Mouse (Mus musculus): ENCODE results near the gene Paqr4. TPM values are rescaled to one million over a fixed set of nuclear protein-coding genes. Genes with fewer than 3 reads are reported as not detected.

The Paqr4 gene
- polyA plus RNA-seq, 1 experiment from 2014 or later, result 29.5 TPM

- Histone ChIP-seq H3K9ac (ENCODE audit: low read length) (peak overlapping the region; percentile 68), H3K9me3 (ENCODE audit: control insufficient read depth, low read length) (no peaks in the 10 kb centered on the region), H3K4me1 (ENCODE audit: control insufficient read depth, insufficient read depth, low read length) (peaks cover 9% of the 10 kb centered on the region), H3K27ac (ENCODE audit: low read depth, low read length) (peak overlapping the region; percentile 54), H3K36me3 (ENCODE audit: control insufficient read depth, insufficient read depth, low read length) (no peaks in the 10 kb centered on the region; the same call in 1 of the 2 replicates), H3K4me3 (ENCODE audit: low read depth, low read length) (peak overlapping the region; percentile 66), H3K27me3 (ENCODE audit: control insufficient read depth, insufficient read depth, low read length) (peaks cover 41% of the 10 kb centered on the region), H3K4me2 (peak overlapping the region; percentile 99)
- under 1% methylated on average over 48 of the region's 48 CpGs for WGBS
- ATAC-seq (ENCODE audit: low FRiP score) (peak; percentile 65), DNase-seq (ENCODE audit: low spot score, missing footprints) (peak; percentile 97)
Observed at GRCm38 (mm10) chr17:23739202-23740135, 1.2 kb downstream of the Paqr4 start.

GRCm38 (mm10) chr17:23738836-23739201 is 1.8 kb downstream of the Paqr4 start:
- 30% methylated on average over 2 of the region's 2 CpGs for WGBS
- H3K27ac ChIP-seq (ENCODE audit: low read depth, low read length), result 0 out of 2 replicates have a peak overlapping the region, but pooled peaks have one; percentile 54

GRCm38 (mm10) chr17:23737493-23738445 is 2.9 kb downstream of the Paqr4 start:
- peaks cover 8% of the 10 kb centered on the region for H3K4me1 ChIP-seq (ENCODE audit: control insufficient read depth, insufficient read depth, low read length)
- DNase-seq (ENCODE audit: low spot score, missing footprints) (peak; percentile 78), ATAC-seq (ENCODE audit: low FRiP score) (no peak)
- H3K4me3 ChIP-seq (ENCODE audit: low read depth, low read length), result 0 out of 2 replicates have a peak overlapping the region, but pooled peaks have one; percentile 66
- H3K4me2 ChIP-seq, result no peak overlapping the region; the same call in 1 of the 2 replicates
- H3K27ac ChIP-seq (ENCODE audit: low read depth, low read length), result no peak overlapping the region
- WGBS, result 67% methylated on average over 15 of the region's 15 CpGs
- H3K9me3 ChIP-seq (ENCODE audit: control insufficient read depth, low read length), result no peaks in the 10 kb centered on the region
- no peaks in the 10 kb centered on the region; the same call in 1 of the 2 replicates for H3K36me3 ChIP-seq (ENCODE audit: control insufficient read depth, insufficient read depth, low read length)
- no peak overlapping the region for H3K9ac ChIP-seq (ENCODE audit: low read length)
- H3K27me3 ChIP-seq (ENCODE audit: control insufficient read depth, insufficient read depth, low read length), result peaks cover 24% of the 10 kb centered on the region

More at GRCm38 (mm10) chr17:23738836-23739201, 1.8 kb downstream of the Paqr4 start:
- peak overlapping the region; percentile 99 for H3K4me2 ChIP-seq
- H3K4me1 ChIP-seq (ENCODE audit: control insufficient read depth, insufficient read depth, low read length), result peaks cover 8% of the 10 kb centered on the region
- peak overlapping the region; percentile 66 for H3K4me3 ChIP-seq (ENCODE audit: low read depth, low read length)
- DNase-seq (ENCODE audit: low spot score, missing footprints), result no peak
- peaks cover 34% of the 10 kb centered on the region for H3K27me3 ChIP-seq (ENCODE audit: control insufficient read depth, insufficient read depth, low read length)
- H3K9ac ChIP-seq (ENCODE audit: low read length), result peak overlapping the region; percentile 68
- H3K9me3 ChIP-seq (ENCODE audit: control insufficient read depth, low read length), result no peaks in the 10 kb centered on the region
- H3K36me3 ChIP-seq (ENCODE audit: control insufficient read depth, insufficient read depth, low read length), result no peaks in the 10 kb centered on the region; the same call in 1 of the 2 replicates
- no peak for ATAC-seq (ENCODE audit: low FRiP score)

- ATAC-seq (ENCODE audit: low FRiP score) (no peak), DNase-seq (ENCODE audit: low spot score, missing footprints) (peak; percentile 53)
- Histone ChIP-seq H3K4me1 (ENCODE audit: control insufficient read depth, insufficient read depth, low read length) (peaks cover 4% of the 10 kb centered on the region), H3K27ac (ENCODE audit: low read depth, low read length) (no peak overlapping the region), H3K9ac (ENCODE audit: low read length) (no peak overlapping the region), H3K9me3 (ENCODE audit: control insufficient read depth, low read length) (no peaks in the 10 kb centered on the region), H3K27me3 (ENCODE audit: control insufficient read depth, insufficient read depth, low read length) (no peaks in the 10 kb centered on the region), H3K4me3 (ENCODE audit: low read depth, low read length) (no peak overlapping the region), H3K36me3 (ENCODE audit: control insufficient read depth, insufficient read depth, low read length) (no peaks in the 10 kb centered on the region; the same call in 1 of the 2 replicates), H3K4me2 (no peak overlapping the region)
- WGBS, result 100% methylated on average over 1 of the region's 1 CpGs
Observed at GRCm38 (mm10) chr17:23734341-23734740, 6.3 kb downstream of the Paqr4 start.

- ATAC-seq (ENCODE audit: low FRiP score), result no peak
- no peaks in the 10 kb centered on the region for H3K9me3 ChIP-seq (ENCODE audit: control insufficient read depth, low read length)
- no peaks in the 10 kb centered on the region for H3K36me3 ChIP-seq (ENCODE audit: control insufficient read depth, insufficient read depth, low read length)
- H3K4me1 ChIP-seq (ENCODE audit: control insufficient read depth, insufficient read depth, low read length), result peaks cover 7% of the 10 kb centered on the region; the same call in 1 of the 2 replicates
- peak; percentile 44 for DNase-seq (ENCODE audit: low spot score, missing footprints)
- no peak overlapping the region for H3K4me3 ChIP-seq (ENCODE audit: low read depth, low read length)
- H3K9ac ChIP-seq (ENCODE audit: low read length), result no peak overlapping the region
- 76% methylated on average over 1 of the region's 1 CpGs for WGBS
- H3K27ac ChIP-seq (ENCODE audit: low read depth, low read length), result no peak overlapping the region
- no peaks in the 10 kb centered on the region for H3K27me3 ChIP-seq (ENCODE audit: control insufficient read depth, insufficient read depth, low read length)
- H3K4me2 ChIP-seq, result no peak overlapping the region
Observed at GRCm38 (mm10) chr17:23730441-23730840, 10.2 kb downstream of the Paqr4 start.

- Histone ChIP-seq H3K36me3 (ENCODE audit: control insufficient read depth, insufficient read depth, low read length) (no peaks in the 10 kb centered on the region), H3K4me1 (ENCODE audit: control insufficient read depth, insufficient read depth, low read length) (peaks cover 7% of the 10 kb centered on the region; the same call in 1 of the 2 replicates), H3K9ac (ENCODE audit: low read length) (peak overlapping the region; percentile 67), H3K27me3 (ENCODE audit: control insufficient read depth, insufficient read depth, low read length) (no peaks in the 10 kb centered on the region), H3K4me2 (peak overlapping the region; percentile 79), H3K9me3 (ENCODE audit: control insufficient read depth, low read length) (no peaks in the 10 kb centered on the region), H3K4me3 (ENCODE audit: low read depth, low read length) (peak overlapping the region; percentile 68), H3K27ac (ENCODE audit: low read depth, low read length) (no peak overlapping the region; the same call in 1 of the 2 replicates)
- ATAC-seq (ENCODE audit: low FRiP score) (peak; percentile 86), DNase-seq (ENCODE audit: low spot score, missing footprints) (peak; percentile 93)
- WGBS, result 1% methylated on average over 20 of the region's 20 CpGs
Observed at GRCm38 (mm10) chr17:23726758-23727142, 13.9 kb downstream of the Paqr4 start.

GRCm38 (mm10) chr17:23725999-23726757 is 14.5 kb downstream of the Paqr4 start, which contains the start of gene Pkmyt1:
Pkmyt1 (plus strand) TSS chr17:23726336.
- no peaks in the 10 kb centered on the region for H3K27me3 ChIP-seq (ENCODE audit: control insufficient read depth, insufficient read depth, low read length)
- peak; percentile 95 for ATAC-seq (ENCODE audit: low FRiP score)
- no peaks in the 10 kb centered on the region for H3K9me3 ChIP-seq (ENCODE audit: control insufficient read depth, low read length)
- H3K36me3 ChIP-seq (ENCODE audit: control insufficient read depth, insufficient read depth, low read length), result no peaks in the 10 kb centered on the region
- H3K27ac ChIP-seq (ENCODE audit: low read depth, low read length), result peak within 1 kb of the TSS; percentile 10; the same call in 1 of the 2 replicates
- H3K4me1 ChIP-seq (ENCODE audit: control insufficient read depth, insufficient read depth, low read length), result peaks cover 7% of the 10 kb centered on the region; the same call in 1 of the 2 replicates
- peak within 1 kb of the TSS; percentile 79 for H3K4me2 ChIP-seq
- WGBS, result 1% methylated on average over 67 of the region's 73 CpGs
- DNase-seq (ENCODE audit: low spot score, missing footprints), result peak; percentile 99
- peak within 1 kb of the TSS; percentile 67 for H3K9ac ChIP-seq (ENCODE audit: low read length)
- peak within 1 kb of the TSS; percentile 68 for H3K4me3 ChIP-seq (ENCODE audit: low read depth, low read length)

- Histone ChIP-seq H3K4me2 (peak overlapping the region; percentile 79), H3K4me1 (ENCODE audit: control insufficient read depth, insufficient read depth, low read length) (peaks cover 7% of the 10 kb centered on the region; the same call in 1 of the 2 replicates), H3K27me3 (ENCODE audit: control insufficient read depth, insufficient read depth, low read length) (no peaks in the 10 kb centered on the region), H3K27ac (ENCODE audit: low read depth, low read length) (peak overlapping the region; percentile 10; the same call in 1 of the 2 replicates), H3K4me3 (ENCODE audit: low read depth, low read length) (peak overlapping the region; percentile 68), H3K9me3 (ENCODE audit: control insufficient read depth, low read length) (no peaks in the 10 kb centered on the region), H3K36me3 (ENCODE audit: control insufficient read depth, insufficient read depth, low read length) (no peaks in the 10 kb centered on the region), H3K9ac (ENCODE audit: low read length) (peak overlapping the region; percentile 67)
- ATAC-seq (ENCODE audit: low FRiP score) (no peak), DNase-seq (ENCODE audit: low spot score, missing footprints) (no peak)
- WGBS, result 71% methylated on average over 4 of the region's 4 CpGs
Observed at GRCm38 (mm10) chr17:23725477-23725876, 15.2 kb downstream of the Paqr4 start.

Measured in midbrain, embryonic 11.5 days (tissue).